Mouse (Mus musculus): ENCODE data around the gene Pgbd5. TPM values are rescaled to one million over a fixed set of nuclear protein-coding genes. Genes with fewer than 3 reads are reported as not detected.

Pgbd5 gene
- polyA plus RNA-seq, 1 experiment from 2014 or later, result 1.9 TPM

DNA sequence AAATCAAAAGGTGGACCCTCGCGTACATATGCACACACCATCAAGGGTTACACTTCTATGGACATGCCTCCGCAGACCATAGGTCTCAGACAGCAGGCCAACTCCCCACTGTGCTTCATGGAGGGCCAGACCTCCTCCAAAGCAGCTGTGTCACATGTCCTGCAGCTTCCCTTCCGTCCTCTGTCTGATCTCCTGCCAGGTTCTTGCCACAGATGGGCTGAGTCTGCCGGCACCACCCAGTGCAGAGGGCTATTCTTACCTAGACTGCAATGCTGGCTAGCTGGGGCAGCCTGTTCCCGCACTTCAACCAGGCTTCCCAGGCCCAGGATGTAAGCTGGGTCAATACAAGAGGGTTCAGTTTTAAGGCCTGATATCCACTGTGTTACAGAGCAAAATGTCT is 64.3 kb downstream of the Pgbd5 start:
- Histone ChIP-seq H3K27me3 (ENCODE audit: control insufficient read depth, insufficient read depth, low read length) (no peaks in the 10 kb centered on the region), H3K4me2 (no peak overlapping the region), H3K9me3 (replicated peaks; ENCODE audit: control insufficient read depth, low read length) (no peaks in the 10 kb centered on the region), H3K9ac (ENCODE audit: low read depth, low read length) (no peak overlapping the region), H3K36me3 (ENCODE audit: control insufficient read depth, insufficient read depth, low read length) (no peaks in the 10 kb centered on the region), H3K4me1 (ENCODE audit: control insufficient read depth, insufficient read depth, low read length) (0 out of 2 replicates have a peak, but pooled peaks cover 2% of the 10 kb centered on the region), H3K4me3 (ENCODE audit: low read depth, low read length) (no peak overlapping the region), H3K27ac (ENCODE audit: low read depth, low read length) (no peak overlapping the region)
- ATAC-seq (replicated peaks; ENCODE audit: insufficient number of reproducible peaks, low FRiP score, low TSS enrichment), result no peak
- WGBS (ENCODE audit: insufficient replicate concordance), result 69% methylated on average over 6 of the region's 6 CpGs

DNA sequence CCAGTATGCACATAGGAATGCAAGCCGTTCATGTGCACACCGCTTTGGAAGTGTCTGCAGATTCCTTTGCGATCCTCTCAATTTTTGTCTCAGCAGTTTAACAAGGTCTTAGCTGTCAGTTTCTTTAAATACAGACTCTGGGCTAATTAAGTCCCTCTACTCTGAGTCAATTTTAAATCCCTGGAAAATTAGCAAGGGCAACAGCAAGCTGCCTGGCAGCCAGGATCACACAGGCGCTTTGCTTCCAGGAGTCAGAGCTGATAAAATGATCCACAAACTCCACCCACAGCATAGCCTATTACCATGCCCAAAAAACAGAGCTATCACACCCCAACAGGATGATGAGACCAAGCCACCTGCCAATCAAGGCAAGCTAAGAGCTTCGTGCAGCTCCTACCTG is 65.7 kb downstream of the Pgbd5 start:
- Histone ChIP-seq H3K27ac (ENCODE audit: low read depth, low read length) (no peak overlapping the region), H3K4me3 (ENCODE audit: low read depth, low read length) (no peak overlapping the region), H3K9me3 (replicated peaks; ENCODE audit: control insufficient read depth, low read length) (no peaks in the 10 kb centered on the region), H3K36me3 (ENCODE audit: control insufficient read depth, insufficient read depth, low read length) (no peaks in the 10 kb centered on the region), H3K9ac (ENCODE audit: low read depth, low read length) (no peak overlapping the region), H3K4me2 (no peak overlapping the region), H3K4me1 (ENCODE audit: control insufficient read depth, insufficient read depth, low read length) (0 out of 2 replicates have a peak, but pooled peaks cover 2% of the 10 kb centered on the region), H3K27me3 (ENCODE audit: control insufficient read depth, insufficient read depth, low read length) (no peaks in the 10 kb centered on the region)
- 85% methylated on average over 5 of the region's 5 CpGs for WGBS (ENCODE audit: insufficient replicate concordance)
- no peak for ATAC-seq (replicated peaks; ENCODE audit: insufficient number of reproducible peaks, low FRiP score, low TSS enrichment)

DNA sequence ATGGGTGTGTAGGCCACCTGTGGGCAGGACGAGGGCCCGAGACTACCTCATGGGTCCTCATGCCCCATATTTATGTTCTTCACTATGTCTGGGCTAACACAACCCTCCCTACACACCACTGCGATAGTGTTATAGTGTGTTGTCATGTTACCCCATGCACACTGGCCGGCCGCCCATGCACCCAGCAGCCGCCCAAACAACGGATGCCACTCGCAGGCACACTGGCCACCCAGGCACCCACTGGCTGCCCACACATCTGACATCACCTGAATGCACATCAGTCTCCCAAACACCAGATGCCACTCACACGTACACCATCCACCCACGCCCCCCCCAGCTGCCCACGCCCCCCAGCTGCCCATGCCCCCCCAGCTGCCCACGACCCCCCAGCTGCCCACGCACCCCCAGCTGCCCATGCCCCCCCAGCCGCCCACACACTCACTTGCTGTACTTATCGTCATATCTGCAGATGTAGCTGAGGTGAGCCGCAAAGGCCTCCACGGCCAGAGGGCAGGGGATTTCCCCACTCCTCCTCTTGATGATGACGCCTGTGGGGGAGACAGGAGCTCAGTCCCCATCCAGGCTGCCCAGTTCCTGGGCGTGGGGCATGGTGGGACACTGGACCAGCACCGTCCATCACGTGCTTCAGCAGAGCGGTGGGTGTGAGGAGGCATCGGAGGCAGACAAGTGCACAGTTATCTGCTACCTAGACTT is 67.9 kb downstream of the Pgbd5 start:
- Histone ChIP-seq H3K4me1 (ENCODE audit: control insufficient read depth, insufficient read depth, low read length) (0 out of 2 replicates have a peak, but pooled peaks cover 2% of the 10 kb centered on the region), H3K4me3 (ENCODE audit: low read depth, low read length) (no peak overlapping the region), H3K9me3 (replicated peaks; ENCODE audit: control insufficient read depth, low read length) (no peaks in the 10 kb centered on the region), H3K4me2 (no peak overlapping the region), H3K27ac (ENCODE audit: low read depth, low read length) (no peak overlapping the region), H3K9ac (ENCODE audit: low read depth, low read length) (no peak overlapping the region), H3K27me3 (ENCODE audit: control insufficient read depth, insufficient read depth, low read length) (no peaks in the 10 kb centered on the region), H3K36me3 (ENCODE audit: control insufficient read depth, insufficient read depth, low read length) (no peaks in the 10 kb centered on the region)
- no peak for ATAC-seq (replicated peaks; ENCODE audit: insufficient number of reproducible peaks, low FRiP score, low TSS enrichment)
- 88% methylated on average over 23 of the region's 23 CpGs for WGBS (ENCODE audit: insufficient replicate concordance)

DNA sequence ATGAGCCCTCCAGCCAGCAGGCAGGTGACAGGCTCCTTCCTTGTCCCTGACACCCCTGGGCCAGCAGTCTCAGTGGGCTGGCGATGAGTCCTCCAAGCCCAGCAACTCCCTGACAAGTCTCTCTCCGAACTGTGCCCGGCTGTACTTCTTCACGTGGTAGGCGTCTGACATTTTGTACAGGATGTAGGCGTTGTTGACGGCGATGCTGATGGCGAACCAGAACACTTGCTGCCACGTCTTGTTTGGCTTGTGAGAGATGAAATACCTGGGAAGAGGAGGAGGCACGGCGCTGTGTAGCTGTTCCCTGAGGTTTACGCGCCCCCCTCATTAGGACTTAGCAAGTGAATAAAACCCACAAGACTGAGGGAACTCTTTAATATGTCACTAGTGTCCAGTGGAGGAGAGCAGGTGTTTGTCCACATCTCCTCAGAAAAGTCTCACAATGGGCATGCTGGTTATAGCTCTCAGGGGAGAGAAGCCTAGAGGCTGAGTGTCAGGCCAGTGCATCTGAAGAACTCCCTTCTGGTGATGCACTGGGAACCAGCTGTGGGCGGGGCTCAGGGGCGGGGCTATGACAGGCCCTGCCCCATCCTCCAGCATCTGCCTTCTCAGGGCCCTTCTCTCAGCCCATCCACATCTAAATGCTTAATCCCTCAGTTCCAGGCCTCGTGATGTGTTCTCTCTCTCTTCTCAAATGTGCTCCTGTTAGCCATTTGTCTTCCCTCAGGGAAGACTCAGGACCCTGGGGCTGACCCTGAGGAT is 68.9 kb downstream of the Pgbd5 start:
- no peak overlapping the region for H3K9ac ChIP-seq (ENCODE audit: low read depth, low read length)
- H3K27me3 ChIP-seq (ENCODE audit: control insufficient read depth, insufficient read depth, low read length), result no peaks in the 10 kb centered on the region
- no peak overlapping the region for H3K27ac ChIP-seq (ENCODE audit: low read depth, low read length)
- no peaks in the 10 kb centered on the region for H3K36me3 ChIP-seq (ENCODE audit: control insufficient read depth, insufficient read depth, low read length)
- H3K9me3 ChIP-seq (replicated peaks; ENCODE audit: control insufficient read depth, low read length), result no peaks in the 10 kb centered on the region
- WGBS (ENCODE audit: insufficient replicate concordance), result 72% methylated on average over 17 of the region's 17 CpGs
- no peak overlapping the region for H3K4me2 ChIP-seq
- H3K4me1 ChIP-seq (ENCODE audit: control insufficient read depth, insufficient read depth, low read length), result 0 out of 2 replicates have a peak, but pooled peaks cover 2% of the 10 kb centered on the region
- H3K4me3 ChIP-seq (ENCODE audit: low read depth, low read length), result no peak overlapping the region
- no peak for ATAC-seq (replicated peaks; ENCODE audit: insufficient number of reproducible peaks, low FRiP score, low TSS enrichment)

DNA sequence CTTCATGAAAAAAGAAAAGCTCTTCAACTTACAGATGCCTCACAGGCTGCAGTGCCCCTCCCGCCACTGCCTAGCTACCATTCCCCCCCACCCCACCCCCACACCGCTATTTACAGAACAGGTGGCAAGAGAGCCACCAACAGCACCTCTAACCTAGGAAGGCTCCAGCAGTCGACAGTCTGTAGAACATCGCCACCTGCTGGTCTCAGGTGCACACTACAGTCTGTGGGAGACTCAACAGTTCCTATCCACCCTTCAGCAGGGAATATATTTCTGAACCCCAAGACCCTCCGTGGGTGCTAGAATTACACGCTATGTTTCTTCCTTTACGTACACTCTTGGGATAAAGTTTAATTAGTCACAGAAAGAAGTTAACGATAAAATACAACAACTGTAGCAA is 71.2 kb downstream of the Pgbd5 start:
- Histone ChIP-seq H3K27ac (ENCODE audit: low read depth, low read length) (no peak overlapping the region), H3K4me1 (ENCODE audit: control insufficient read depth, insufficient read depth, low read length) (no peaks in the 10 kb centered on the region), H3K9me3 (replicated peaks; ENCODE audit: control insufficient read depth, low read length) (no peaks in the 10 kb centered on the region; the same call in 1 of the 2 replicates), H3K9ac (ENCODE audit: low read depth, low read length) (no peak overlapping the region), H3K27me3 (ENCODE audit: control insufficient read depth, insufficient read depth, low read length) (no peaks in the 10 kb centered on the region), H3K36me3 (ENCODE audit: control insufficient read depth, insufficient read depth, low read length) (no peaks in the 10 kb centered on the region), H3K4me2 (no peak overlapping the region), H3K4me3 (ENCODE audit: low read depth, low read length) (no peak overlapping the region)
- 21% methylated on average over 8 of the region's 8 CpGs for WGBS (ENCODE audit: insufficient replicate concordance)
- ATAC-seq (replicated peaks; ENCODE audit: insufficient number of reproducible peaks, low FRiP score, low TSS enrichment), result no peak; the same call in 1 of the 2 replicates

DNA sequence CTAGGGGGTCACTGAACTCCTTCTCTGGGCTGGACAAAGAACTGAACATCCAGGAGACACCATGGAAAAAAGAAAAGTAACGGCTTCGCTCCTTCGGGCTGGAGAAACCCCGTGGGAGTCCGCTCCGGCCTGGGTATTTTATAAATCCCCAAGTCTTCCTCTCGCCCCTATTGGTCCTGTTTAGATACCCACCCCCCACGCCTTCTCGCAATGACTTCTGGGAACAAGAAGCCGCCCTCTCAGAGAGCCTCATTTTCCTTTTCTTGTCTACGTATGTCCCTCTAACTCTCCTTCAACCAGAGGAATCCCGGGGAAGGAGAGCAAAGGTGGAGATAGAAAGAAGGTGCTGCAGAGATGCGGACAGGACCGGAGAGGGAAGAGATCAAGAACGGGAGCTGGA is 76.1 kb downstream of the Pgbd5 start:
- Histone ChIP-seq H3K4me2 (no peak overlapping the region), H3K27ac (ENCODE audit: low read depth, low read length) (no peak overlapping the region), H3K9me3 (replicated peaks; ENCODE audit: control insufficient read depth, low read length) (no peaks in the 10 kb centered on the region; the same call in 1 of the 2 replicates), H3K4me3 (ENCODE audit: low read depth, low read length) (no peak overlapping the region), H3K36me3 (ENCODE audit: control insufficient read depth, insufficient read depth, low read length) (no peaks in the 10 kb centered on the region), H3K4me1 (ENCODE audit: control insufficient read depth, insufficient read depth, low read length) (no peaks in the 10 kb centered on the region), H3K9ac (ENCODE audit: low read depth, low read length) (no peak overlapping the region), H3K27me3 (ENCODE audit: control insufficient read depth, insufficient read depth, low read length) (no peaks in the 10 kb centered on the region)
- ATAC-seq (replicated peaks; ENCODE audit: insufficient number of reproducible peaks, low FRiP score, low TSS enrichment), result no peak
- WGBS (ENCODE audit: insufficient replicate concordance), result 89% methylated on average over 15 of the region's 15 CpGs

DNA sequence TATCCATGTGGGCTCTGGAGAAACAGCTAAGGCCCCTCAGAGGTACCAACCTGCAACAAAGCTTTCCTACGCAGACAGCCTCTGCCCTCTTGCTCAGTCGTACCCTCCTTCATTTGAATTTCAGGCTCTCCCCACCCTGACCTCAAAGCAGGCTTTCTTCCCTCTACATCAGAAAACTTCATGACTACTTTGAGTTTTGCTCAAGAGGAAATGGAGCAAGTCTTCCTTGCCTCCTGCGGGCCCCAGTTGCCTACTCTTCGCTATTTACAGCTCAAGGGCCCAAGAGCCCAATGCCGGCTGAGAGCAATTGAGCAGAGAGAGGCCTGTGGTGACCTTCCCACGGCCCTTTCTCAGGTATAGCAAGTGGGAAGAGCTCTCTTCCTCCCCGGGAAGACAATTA is 76.9 kb downstream of the Pgbd5 start:
- H3K4me3 ChIP-seq (ENCODE audit: low read depth, low read length), result no peak overlapping the region
- H3K27me3 ChIP-seq (ENCODE audit: control insufficient read depth, insufficient read depth, low read length), result no peaks in the 10 kb centered on the region
- WGBS (ENCODE audit: insufficient replicate concordance), result 78% methylated on average over 7 of the region's 7 CpGs
- no peak overlapping the region for H3K4me2 ChIP-seq
- H3K27ac ChIP-seq (ENCODE audit: low read depth, low read length), result no peak overlapping the region
- no peak for ATAC-seq (replicated peaks; ENCODE audit: insufficient number of reproducible peaks, low FRiP score, low TSS enrichment)
- no peaks in the 10 kb centered on the region for H3K36me3 ChIP-seq (ENCODE audit: control insufficient read depth, insufficient read depth, low read length)
- H3K9ac ChIP-seq (ENCODE audit: low read depth, low read length), result no peak overlapping the region
- no peaks in the 10 kb centered on the region for H3K4me1 ChIP-seq (ENCODE audit: control insufficient read depth, insufficient read depth, low read length)
- no peaks in the 10 kb centered on the region; the same call in 1 of the 2 replicates for H3K9me3 ChIP-seq (replicated peaks; ENCODE audit: control insufficient read depth, low read length)

DNA sequence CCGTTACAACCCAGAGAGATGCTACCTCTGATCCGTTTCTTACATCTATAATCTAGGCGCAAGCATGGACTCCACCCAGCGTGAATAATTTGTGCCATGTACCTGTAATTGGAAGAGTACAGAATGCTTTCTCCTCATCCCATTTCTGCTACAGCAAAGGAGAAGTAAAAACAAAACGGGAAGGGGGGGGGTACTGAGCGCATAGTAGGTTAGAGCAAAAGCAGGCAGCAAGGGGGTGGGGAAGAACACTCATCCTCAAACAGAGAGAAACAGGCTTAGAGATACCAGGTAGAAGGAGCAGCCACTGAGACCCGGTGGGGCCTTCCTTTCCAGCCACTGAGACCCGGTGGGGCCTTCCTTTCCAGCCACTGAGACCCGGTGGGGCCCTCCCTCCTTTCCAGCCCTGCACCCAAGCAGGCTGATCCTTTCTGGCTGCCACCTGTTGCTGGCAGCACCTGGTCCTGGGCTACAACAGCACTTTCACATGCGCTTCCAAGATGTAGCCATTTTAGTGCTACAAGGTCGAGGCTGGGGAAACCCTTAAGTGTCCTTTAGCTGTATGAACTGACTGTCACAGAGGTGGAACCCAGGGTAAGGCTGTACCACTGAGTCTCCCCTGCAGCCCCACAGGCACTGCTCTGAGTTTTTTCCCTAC is 77.6 kb downstream of the Pgbd5 start:
- Histone ChIP-seq H3K4me3 (ENCODE audit: low read depth, low read length) (no peak overlapping the region), H3K27me3 (ENCODE audit: control insufficient read depth, insufficient read depth, low read length) (no peaks in the 10 kb centered on the region), H3K36me3 (ENCODE audit: control insufficient read depth, insufficient read depth, low read length) (no peaks in the 10 kb centered on the region), H3K4me1 (ENCODE audit: control insufficient read depth, insufficient read depth, low read length) (no peaks in the 10 kb centered on the region), H3K27ac (ENCODE audit: low read depth, low read length) (no peak overlapping the region), H3K9ac (ENCODE audit: low read depth, low read length) (no peak overlapping the region), H3K9me3 (replicated peaks; ENCODE audit: control insufficient read depth, low read length) (no peaks in the 10 kb centered on the region; the same call in 1 of the 2 replicates), H3K4me2 (no peak overlapping the region)
- ATAC-seq (replicated peaks; ENCODE audit: insufficient number of reproducible peaks, low FRiP score, low TSS enrichment), result no peak
- WGBS (ENCODE audit: insufficient replicate concordance), result 78% methylated on average over 11 of the region's 11 CpGs
